Mouse (Mus musculus) adrenal gland, postnatal 36 days (tissue): ENCODE measurements around the gene Syn1. TPM values are rescaled to one million over a fixed set of nuclear protein-coding genes. Genes with fewer than 3 reads are reported as not detected.
A peak's percentile ranks its signal among the peaks of the same experiment; 100 is the strongest.

ENCODE experiments used
- DNase-seq, 2 experiments: peaks; one replicate each; pipeline ENCODE4 v3.0.0; 2021; ENCODE audit warnings: mixed read lengths in 1 of 2
- microRNA-seq: library from miRNA; unstranded; fragments of <30 nt; microRNA quantifications from one replicate; pipeline ENCODE4 v1.2.0, GENCODE M21; 2021
- total RNA-seq, 2 experiments: library from RNA; stranded (reverse); gene quantifications; 2 replicates each; pipeline ENCODE4 v1.2.3; 2021

Gene Syn1
- total RNA-seq, 2 experiments from 2014 or later: 6.4 to 7.9 TPM

DNA sequence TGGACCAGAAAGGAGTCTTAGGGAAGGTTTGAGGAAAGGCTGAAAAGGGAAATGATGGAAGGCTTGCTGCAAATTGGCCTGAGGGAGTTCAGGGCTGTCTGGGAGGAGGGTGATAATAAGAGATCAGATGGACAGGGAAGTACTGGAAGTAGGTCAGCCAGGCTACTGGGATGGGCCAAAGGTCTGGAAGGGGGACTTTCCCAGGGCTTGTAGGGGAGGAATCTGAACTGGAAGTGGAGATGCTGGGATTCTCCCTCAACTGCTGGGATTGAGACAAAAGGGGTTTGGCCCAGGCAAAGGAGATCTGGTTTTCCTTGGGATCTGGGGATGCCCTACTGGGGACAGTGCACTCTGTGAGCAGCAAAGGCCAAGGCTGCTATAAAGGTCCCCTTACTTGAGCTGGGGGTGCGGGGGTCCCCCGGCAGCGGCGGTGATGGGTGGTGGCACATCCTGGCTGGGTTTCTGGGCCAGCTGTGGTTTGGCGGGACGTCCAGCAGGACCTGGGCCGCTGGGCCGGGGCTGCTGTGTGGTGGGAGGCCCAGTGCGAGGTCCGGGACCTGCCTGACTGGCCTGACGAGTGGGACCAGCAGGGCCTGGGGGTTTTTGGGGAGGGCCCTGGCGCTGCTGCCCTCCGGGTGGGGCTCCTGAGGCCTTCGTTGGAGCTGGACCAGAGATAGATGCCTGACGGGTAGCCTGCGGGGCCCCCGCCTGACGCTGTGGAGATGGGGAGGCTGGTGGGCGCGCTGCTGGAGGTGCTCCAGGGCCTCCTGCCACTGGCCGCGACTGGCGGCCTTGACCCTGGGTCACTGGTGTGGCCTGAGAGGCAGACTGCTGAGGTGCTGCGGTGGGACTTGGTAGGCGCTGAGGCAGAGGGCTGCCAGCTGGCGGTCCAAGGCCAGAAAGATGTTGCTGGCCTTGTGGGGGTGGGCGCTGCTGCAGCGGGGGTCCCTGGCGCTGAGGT lies 58.4 kb downstream of the Syn1 start:
- DNase-seq: peak; percentile 22 to 24

DNA sequence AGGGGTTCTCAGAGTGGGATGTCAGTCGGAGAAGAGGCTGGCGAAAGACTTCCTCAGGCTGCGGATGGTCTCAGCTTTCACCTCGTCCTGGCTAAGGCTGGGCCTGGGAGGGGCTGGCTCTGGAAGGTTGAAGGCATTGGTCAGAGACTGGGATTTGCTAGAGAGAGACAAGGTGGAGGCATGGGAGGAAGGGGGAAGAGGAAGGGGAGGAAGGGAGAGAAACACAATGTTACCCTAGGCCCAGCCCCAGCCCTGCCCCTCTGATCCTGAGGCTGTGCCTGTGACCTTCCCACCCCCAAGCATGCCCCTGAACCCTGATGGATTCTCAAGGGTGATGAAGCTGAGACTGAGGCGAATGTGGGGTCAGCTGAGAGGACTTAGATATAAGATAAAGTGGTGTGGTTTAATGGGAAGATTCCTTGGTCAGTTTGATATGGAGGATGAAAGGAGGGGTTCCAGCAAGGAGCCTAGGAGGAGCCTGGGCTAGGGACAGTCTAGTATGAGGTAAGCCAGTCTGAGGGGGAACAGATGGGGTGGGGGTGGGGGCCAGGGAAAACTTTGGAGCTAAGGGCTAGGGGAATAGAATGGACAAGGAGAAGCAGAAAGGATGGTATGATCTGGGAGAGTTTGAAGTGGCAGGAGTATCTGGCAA lies 59.2 kb downstream of the Syn1 start:
- DNase-seq: no peak

DNA sequence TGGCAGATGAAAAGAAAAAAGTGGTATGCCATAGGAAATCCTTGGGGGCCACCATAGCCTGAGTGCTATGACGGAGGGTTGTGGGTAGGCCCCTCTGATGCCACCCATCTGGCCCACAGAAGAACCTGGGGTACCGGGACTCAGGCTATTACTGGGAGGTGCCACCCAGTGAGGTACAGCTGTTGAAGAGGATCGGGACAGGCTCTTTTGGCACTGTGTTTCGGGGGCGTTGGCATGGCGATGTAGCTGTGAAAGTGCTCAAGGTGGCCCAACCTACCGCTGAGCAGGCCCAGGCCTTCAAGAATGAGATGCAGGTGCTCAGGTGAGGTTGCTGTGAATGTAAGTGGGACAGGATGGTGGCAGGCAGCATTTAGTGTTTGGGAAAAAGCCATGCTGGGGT lies 67.0 kb downstream of the Syn1 start:
- no peak for DNase-seq

DNA sequence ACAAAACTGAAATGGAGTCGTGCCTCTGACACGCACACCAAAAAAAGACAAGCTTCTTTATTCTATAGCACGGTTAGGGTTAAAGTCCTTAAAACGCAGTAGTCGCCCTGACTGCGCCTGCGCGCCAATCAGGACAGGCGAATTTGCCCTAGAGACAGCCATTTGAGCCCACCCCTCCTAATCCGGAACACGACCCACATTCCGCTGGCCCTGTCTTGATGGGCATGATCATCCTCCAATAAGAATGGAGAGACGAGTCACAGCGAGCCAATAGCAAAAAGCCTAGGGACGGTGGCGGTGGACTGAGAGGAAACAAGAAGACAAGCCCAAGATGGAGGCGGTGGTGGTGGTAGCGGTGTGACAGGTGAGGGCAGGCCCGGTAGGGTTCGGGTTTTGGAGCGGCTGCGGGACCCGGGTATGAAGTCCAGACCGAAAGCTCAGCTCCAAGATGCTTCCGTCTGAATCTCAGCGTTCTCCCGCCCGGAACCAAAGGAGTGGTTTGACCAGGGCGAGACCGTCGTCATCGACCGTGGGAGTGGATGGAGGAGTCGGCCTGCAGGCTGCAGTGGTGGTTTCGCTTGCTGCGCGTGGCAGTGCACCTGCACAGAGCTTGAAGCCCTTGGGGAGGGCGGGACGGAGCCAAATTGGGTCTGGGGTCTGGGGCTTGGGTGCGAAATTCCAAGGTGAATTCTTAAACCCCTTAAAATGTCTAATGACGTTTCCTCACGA lies 72.4 kb downstream of the Syn1 start:
- DNase-seq: peak; percentile 84 to 88

DNA sequence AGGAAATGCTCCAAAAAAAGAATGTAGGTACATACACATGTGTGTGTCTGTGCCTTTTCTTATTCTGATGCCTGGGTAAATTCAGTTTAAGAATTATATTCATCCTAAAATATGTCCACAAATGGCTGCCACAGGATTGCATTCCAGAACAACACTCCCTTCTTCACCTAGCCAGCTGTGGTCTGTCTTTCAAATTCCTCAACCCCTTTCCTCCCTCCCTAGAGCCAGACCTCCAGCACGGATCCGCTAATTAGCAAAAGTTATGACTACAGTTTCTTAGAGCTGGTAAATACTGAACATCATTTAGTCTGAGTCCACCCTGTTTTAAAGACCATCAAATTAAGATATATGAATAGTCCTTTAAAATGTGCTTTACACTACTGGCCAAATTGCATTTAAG lies 73.0 kb downstream of the Syn1 start:
- no peak for DNase-seq

DNA sequence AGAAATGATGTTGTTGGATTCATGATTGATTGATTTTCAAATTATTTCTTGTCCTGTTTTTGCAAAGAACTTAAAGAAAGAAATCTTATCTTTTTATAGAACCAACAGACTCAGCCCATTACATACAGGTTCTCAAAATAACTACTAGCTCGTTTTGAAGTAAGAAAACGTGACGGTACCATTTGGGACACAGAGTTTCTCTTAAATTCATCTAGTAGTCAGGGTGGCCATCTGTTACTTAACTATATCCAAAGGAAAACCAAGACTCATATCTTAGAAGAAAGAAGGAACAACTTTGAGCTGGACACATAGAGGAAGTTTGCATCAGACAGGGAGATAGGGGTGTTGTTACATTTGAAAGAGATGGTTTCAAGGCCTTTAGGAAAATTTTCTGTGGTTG lies 73.6 kb downstream of the Syn1 start:
- DNase-seq: no peak

GRCm38 (mm10) chrX:20828934-20829333 lies 91.9 kb downstream of the Syn1 start:
- peak; percentile 53 to 64 for DNase-seq

GRCm38 (mm10) chrX:20819708-20820426 lies 100.9 kb downstream of the Syn1 start:
- peak; percentile 68 to 80 for DNase-seq

DNA sequence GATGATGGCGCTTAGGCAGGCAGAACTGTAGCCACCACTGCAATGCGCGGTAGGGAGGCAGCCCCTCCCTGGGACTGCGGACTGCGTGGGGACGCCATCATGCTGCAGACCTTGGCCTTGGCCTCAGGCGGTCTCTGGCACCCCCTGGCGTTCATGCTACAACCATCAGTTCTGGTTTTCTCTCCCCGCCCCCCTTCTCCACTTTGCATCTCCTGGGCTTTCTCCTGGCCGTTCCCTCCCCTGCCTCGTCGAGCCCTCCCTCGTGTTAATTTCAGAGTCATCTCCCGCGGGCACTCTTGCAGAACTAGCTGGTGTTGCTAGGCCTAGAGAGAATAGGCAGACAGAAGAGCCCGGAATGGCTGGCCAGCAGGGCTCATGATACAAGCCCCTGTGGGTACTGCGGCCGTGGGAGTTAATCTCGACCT lies 101.6 kb downstream of the Syn1 start:
- DNase-seq: peak; percentile 81 to 91

DNA sequence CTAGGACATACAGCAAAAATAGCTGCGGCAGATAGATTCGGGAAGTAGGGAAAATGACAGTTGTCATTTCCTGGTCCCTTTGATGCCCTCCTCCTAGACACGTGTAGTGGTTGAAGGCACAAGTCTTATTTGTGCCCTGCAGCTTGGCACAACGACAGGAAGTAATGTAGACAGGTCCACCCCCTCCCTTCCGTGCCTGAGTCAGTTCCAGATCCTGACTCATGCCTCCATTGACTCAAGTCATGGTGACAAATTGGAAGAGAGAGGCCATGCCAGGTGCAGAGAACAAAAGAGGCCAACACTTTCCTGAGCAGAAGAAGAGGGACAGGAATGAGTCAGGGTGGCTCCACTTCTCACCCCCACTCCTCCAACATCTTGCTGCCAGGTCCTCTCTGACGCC lies 103.8 kb downstream of the Syn1 start:
- DNase-seq: peak; percentile 63 to 64

Small RNA genes lying within 50 kb of the gene (microRNA-seq; reads per million reads assigned to microRNA genes)
- gene Gm24824 (not detected), gene Mir5617 (not detected)

Other genes with a start within 250 kb of the Syn1 start
- 100 to 1,000 TPM; 149 to 163 TPM for gene Cdk16, start 233.1 kb downstream of the Syn1 start, total RNA-seq
- 10 to 100 TPM; 25.6 to 27.0 TPM for gene Usp11, start 217.1 kb downstream of the Syn1 start, total RNA-seq
- 100 to 1,000 TPM; 112 to 114 TPM for gene Araf, start 123.2 kb downstream of the Syn1 start, total RNA-seq
- 10 to 100 TPM; 21.1 to 37.5 TPM for gene Timp1, start 50.8 kb downstream of the Syn1 start, total RNA-seq
- 10 to 100 TPM in 1 of 2 experiments, 1 to 10 TPM in 1; 7.0 to 13.7 TPM for gene Cfp, start 10.6 kb upstream of the Syn1 start, total RNA-seq
- gene Elk1, start 29.6 kb upstream of the Syn1 start, total RNA-seq: 10 to 100 TPM; 12.2 to 14.9 TPM
- gene Uxt, start 41.0 kb upstream of the Syn1 start, total RNA-seq: 10 to 100 TPM; 35.2 to 39.3 TPM
- gene Zfp182, start 141.3 kb upstream of the Syn1 start, total RNA-seq: 1 to 10 TPM; 6.8 to 7.9 TPM
- gene Spaca5, start 147.4 kb upstream of the Syn1 start, total RNA-seq: not detected
- gene Zfp300, start 168.5 kb upstream of the Syn1 start, total RNA-seq: 1 to 10 TPM; 1.3 to 2.0 TPM
- not detected for gene Ssxa1, start 194.8 kb upstream of the Syn1 start, total RNA-seq